Mouse (Mus musculus): ENCODE measurements around the gene Dab2ip. TPM values are rescaled to one million over a fixed set of nuclear protein-coding genes. Genes with fewer than 3 reads are reported as not detected.
A peak's percentile ranks its signal among the peaks of the same experiment; 100 is the strongest.

Gene Dab2ip
- total and polyA plus RNA-seq, 2 experiments from 2014 or later: 23.9 to 57.7 TPM

DNA sequence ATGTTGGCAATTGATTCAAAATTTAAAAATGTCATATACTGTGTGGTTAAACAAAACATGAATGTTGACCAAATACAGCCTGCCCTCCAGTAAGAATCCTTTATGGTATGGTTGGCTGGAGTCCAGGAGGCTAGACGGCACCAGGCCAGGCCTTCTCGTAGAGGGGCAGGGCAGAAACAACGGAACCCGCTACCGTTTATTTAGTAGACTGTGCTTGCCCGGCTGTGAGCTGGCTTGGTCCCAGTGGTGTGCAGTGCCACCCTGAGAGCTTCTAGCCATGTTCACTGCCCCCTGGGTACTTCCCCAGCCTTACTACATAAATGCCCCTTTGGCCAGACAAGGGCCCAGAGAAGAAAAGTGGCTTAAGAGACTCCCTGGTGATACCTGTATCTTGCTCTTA, 122.8 kb downstream of the Dab2ip start:
- no peaks in the 10 kb centered on the region for H3K27me3 ChIP-seq (ENCODE audit: control insufficient read depth, insufficient read depth, low read length)
- DNase-seq (ENCODE audit: low spot score) (peak; percentile 57), ATAC-seq (ENCODE audit: insufficient read depth, low read depth) (0 out of 2 replicates have a peak, but pooled peaks have one; percentile 13)
- TF ChIP-seq EP300 (IDR thresholded peaks at IDR 0.05; ENCODE audit: low read depth) (no peak), CTCF (IDR thresholded peaks at IDR 0.05; ENCODE audit: low read depth) (no peak)
- H3K9me3 ChIP-seq (replicated peaks; ENCODE audit: control insufficient read depth, low read length): no peaks in the 10 kb centered on the region
- 8% methylated on average over 6 of the region's 6 CpGs for WGBS
- H3K9ac ChIP-seq (replicated peaks; ENCODE audit: low read depth, low read length): peak overlapping the region; percentile 18; the same call in 1 of the 2 replicates
- no peaks in the 10 kb centered on the region for H3K36me3 ChIP-seq (replicated peaks; ENCODE audit: control insufficient read depth, insufficient read depth, low read length)
- H3K4me3 ChIP-seq (ENCODE audit: low read depth, low read length): no peak overlapping the region
- peak overlapping the region; percentile 82 for H3K27ac ChIP-seq (ENCODE audit: low read depth)
- no peak overlapping the region; the same call in 1 of the 2 replicates for H3K4me2 ChIP-seq (ENCODE audit: low read depth, low read length)
- H3K4me1 ChIP-seq (ENCODE audit: control insufficient read depth, insufficient read depth): peaks cover 99% of the 10 kb centered on the region

GRCm38 (mm10) chr2:35684005-35684404, 125.9 kb downstream of the Dab2ip start:
- no peaks in the 10 kb centered on the region for H3K9me3 ChIP-seq (replicated peaks; ENCODE audit: control insufficient read depth, low read length)
- H3K4me3 ChIP-seq (ENCODE audit: low read depth, low read length): no peak overlapping the region
- peak; percentile 73 for ATAC-seq (ENCODE audit: insufficient read depth, low read depth)

GRCm38 (mm10) chr2:35684735-35685312, 126.8 kb downstream of the Dab2ip start:
- H3K27ac ChIP-seq (ENCODE audit: low read depth): peak overlapping the region; percentile 83
- H3K9ac ChIP-seq (replicated peaks; ENCODE audit: low read depth, low read length): 0 out of 2 replicates have a peak overlapping the region, but pooled peaks have one; percentile 17
- 25% methylated on average over 9 of the region's 9 CpGs for WGBS
- H3K4me1 ChIP-seq (ENCODE audit: control insufficient read depth, insufficient read depth): peaks cover 90% of the 10 kb centered on the region
- ATAC-seq (ENCODE audit: insufficient read depth, low read depth): no peak
- no peak overlapping the region for H3K4me2 ChIP-seq (ENCODE audit: low read depth, low read length)
- no peak for TF ChIP-seq CTCF (IDR thresholded peaks at IDR 0.05; ENCODE audit: low read depth)
- TF ChIP-seq EP300 (IDR thresholded peaks at IDR 0.05; ENCODE audit: low read depth): no peak
- no peaks in the 10 kb centered on the region for H3K36me3 ChIP-seq (replicated peaks; ENCODE audit: control insufficient read depth, insufficient read depth, low read length)
- no peak overlapping the region for H3K4me3 ChIP-seq (ENCODE audit: low read depth, low read length)
- no peaks in the 10 kb centered on the region for H3K27me3 ChIP-seq (ENCODE audit: control insufficient read depth, insufficient read depth, low read length)
- DNase-seq (ENCODE audit: low spot score): no peak
- no peaks in the 10 kb centered on the region for H3K9me3 ChIP-seq (replicated peaks; ENCODE audit: control insufficient read depth, low read length)

More at GRCm38 (mm10) chr2:35684005-35684404, 125.9 kb downstream of the Dab2ip start:
- peak overlapping the region; percentile 83 for H3K27ac ChIP-seq (ENCODE audit: low read depth)
- peak; percentile 71 for DNase-seq (ENCODE audit: low spot score)
- TF ChIP-seq EP300 (IDR thresholded peaks at IDR 0.05; ENCODE audit: low read depth) (no peak), CTCF (IDR thresholded peaks at IDR 0.05; ENCODE audit: low read depth) (no peak)
- peak overlapping the region; percentile 11 for H3K4me2 ChIP-seq (ENCODE audit: low read depth, low read length)
- whole genome bisulfite sequencing: 4% methylated on average over 3 of the region's 3 CpGs
- no peaks in the 10 kb centered on the region for H3K36me3 ChIP-seq (replicated peaks; ENCODE audit: control insufficient read depth, insufficient read depth, low read length)
- H3K4me1 ChIP-seq (ENCODE audit: control insufficient read depth, insufficient read depth): peaks cover 90% of the 10 kb centered on the region
- H3K9ac ChIP-seq (replicated peaks; ENCODE audit: low read depth, low read length): no peak overlapping the region
- no peaks in the 10 kb centered on the region for H3K27me3 ChIP-seq (ENCODE audit: control insufficient read depth, insufficient read depth, low read length)

DNA sequence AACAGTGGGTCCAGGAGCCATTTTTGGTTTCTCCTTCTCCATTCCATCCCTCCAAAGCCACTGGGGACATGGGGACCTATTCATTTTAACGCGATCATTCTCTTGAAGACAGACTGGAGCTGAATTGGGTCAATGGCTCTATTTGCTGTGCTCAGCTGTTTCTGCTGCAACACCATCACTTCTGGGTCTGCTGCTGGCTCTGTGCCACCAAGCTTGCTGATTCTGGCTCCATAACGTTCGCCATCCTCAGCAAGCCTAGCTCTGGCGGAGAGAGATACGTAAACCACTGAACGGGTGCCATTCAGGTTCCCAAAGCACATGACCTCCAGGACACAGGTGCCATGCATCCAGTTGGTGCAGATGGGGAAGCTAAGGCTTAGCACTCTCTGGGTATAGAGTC, 128.0 kb downstream of the Dab2ip start:
- H3K4me2 ChIP-seq (ENCODE audit: low read depth, low read length): no peak overlapping the region
- 67% methylated on average over 7 of the region's 7 CpGs for whole genome bisulfite sequencing

GRCm38 (mm10) chr2:35687557-35688070, 129.5 kb downstream of the Dab2ip start:
- Histone ChIP-seq H3K36me3 (replicated peaks; ENCODE audit: control insufficient read depth, insufficient read depth, low read length) (no peaks in the 10 kb centered on the region), H3K9ac (replicated peaks; ENCODE audit: low read depth, low read length) (no peak overlapping the region), H3K27ac (ENCODE audit: low read depth) (peak overlapping the region; percentile 28; the same call in 1 of the 2 replicates), H3K4me2 (ENCODE audit: low read depth, low read length) (no peak overlapping the region), H3K9me3 (replicated peaks; ENCODE audit: control insufficient read depth, low read length) (no peaks in the 10 kb centered on the region), H3K4me1 (ENCODE audit: control insufficient read depth, insufficient read depth) (peaks cover 88% of the 10 kb centered on the region), H3K27me3 (ENCODE audit: control insufficient read depth, insufficient read depth, low read length) (no peaks in the 10 kb centered on the region), H3K4me3 (ENCODE audit: low read depth, low read length) (no peak overlapping the region)
- TF ChIP-seq EP300 (IDR thresholded peaks at IDR 0.05; ENCODE audit: low read depth) (no peak), CTCF (IDR thresholded peaks at IDR 0.05; ENCODE audit: low read depth) (no peak)
- DNase-seq (ENCODE audit: low spot score) (no peak), ATAC-seq (ENCODE audit: insufficient read depth, low read depth) (no peak)
- WGBS: 60% methylated on average over 5 of the region's 5 CpGs

More for the DNA sequence above, 128.0 kb downstream of the Dab2ip start:
- H3K27ac ChIP-seq (ENCODE audit: low read depth): no peak overlapping the region
- TF ChIP-seq EP300 (IDR thresholded peaks at IDR 0.05; ENCODE audit: low read depth): no peak
- TF ChIP-seq CTCF (IDR thresholded peaks at IDR 0.05; ENCODE audit: low read depth): no peak
- peaks cover 90% of the 10 kb centered on the region for H3K4me1 ChIP-seq (ENCODE audit: control insufficient read depth, insufficient read depth)
- ATAC-seq (ENCODE audit: insufficient read depth, low read depth) (no peak), DNase-seq (ENCODE audit: low spot score) (no peak)
- no peak overlapping the region for H3K4me3 ChIP-seq (ENCODE audit: low read depth, low read length)
- no peak overlapping the region for H3K9ac ChIP-seq (replicated peaks; ENCODE audit: low read depth, low read length)
- H3K36me3 ChIP-seq (replicated peaks; ENCODE audit: control insufficient read depth, insufficient read depth, low read length): no peaks in the 10 kb centered on the region
- H3K9me3 ChIP-seq (replicated peaks; ENCODE audit: control insufficient read depth, low read length): no peaks in the 10 kb centered on the region
- H3K27me3 ChIP-seq (ENCODE audit: control insufficient read depth, insufficient read depth, low read length): no peaks in the 10 kb centered on the region
